Mouse (Mus musculus) CD4-positive, CD25-positive, alpha-beta regulatory T cell, adult 2 months (primary cell): ENCODE results near the gene Smok3c.
"Not testable (repeated sequence)": the region's sequence is repeated elsewhere in the genome, so short reads cannot be mapped to it uniquely, and the experiment has no call there.

Experiments used
- DNase-seq: peaks from one replicate; pipeline ENCODE4 v3.0.0-alpha.2; 2012; ENCODE audit warnings: low read depth, low spot score

Gene Smok3c

DNA sequence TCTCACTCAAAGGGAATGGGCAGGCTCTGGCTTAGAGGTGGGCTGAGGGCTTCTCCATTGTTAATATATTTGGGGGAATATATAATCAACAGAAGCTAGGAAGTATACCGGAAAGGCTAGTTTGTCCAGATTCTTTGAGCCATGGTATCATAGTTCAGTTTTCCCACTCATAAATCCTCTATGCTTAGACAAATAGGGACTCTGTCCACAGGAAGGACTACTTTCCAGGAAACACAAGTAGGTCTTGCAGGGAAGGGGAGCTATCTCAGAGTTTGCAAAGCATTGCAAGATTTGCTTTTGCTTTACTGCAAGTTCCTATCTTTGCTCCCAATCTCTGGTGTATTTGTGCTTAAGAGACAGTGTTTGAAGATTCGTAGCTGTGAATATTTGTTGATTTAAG, 52.0 kb downstream of the Smok3c start:
- DNase-seq = no peak

- DNase-seq = no peak
These were observed 54.1 kb downstream of the Smok3c start for GRCm38 (mm10) chr5:138107130-138107529.

DNA sequence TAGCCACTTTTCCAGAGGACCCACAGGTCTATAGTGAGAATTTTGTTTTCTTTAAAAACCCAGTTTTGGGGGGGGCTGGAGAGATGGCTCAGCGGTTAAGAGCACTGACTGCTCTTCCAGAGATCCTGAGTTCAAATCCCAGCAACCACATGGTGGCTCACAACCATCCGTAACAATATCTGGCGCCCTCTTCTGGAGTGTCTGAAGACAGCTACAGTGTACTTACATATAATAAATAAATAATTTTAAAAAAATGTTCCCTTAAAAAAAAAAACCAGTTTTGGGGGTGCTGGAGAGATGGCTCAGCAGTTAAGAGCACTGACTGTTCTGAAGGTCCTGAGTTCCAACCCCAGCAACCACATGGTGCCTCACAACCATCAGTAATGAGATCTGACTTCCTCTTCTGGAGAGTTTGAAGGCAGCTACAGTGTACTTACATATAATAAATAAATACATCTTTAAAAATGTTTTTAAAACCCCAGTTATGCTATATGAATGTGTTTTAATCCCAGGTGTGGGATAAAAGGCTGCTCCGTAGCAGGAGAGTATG, 56.9 kb downstream of the Smok3c start:
- DNase-seq = not testable (repeated sequence)
